Comparison of ENCODE assay signal across 9 mouse cellular contexts in the genomic region with DNA sequence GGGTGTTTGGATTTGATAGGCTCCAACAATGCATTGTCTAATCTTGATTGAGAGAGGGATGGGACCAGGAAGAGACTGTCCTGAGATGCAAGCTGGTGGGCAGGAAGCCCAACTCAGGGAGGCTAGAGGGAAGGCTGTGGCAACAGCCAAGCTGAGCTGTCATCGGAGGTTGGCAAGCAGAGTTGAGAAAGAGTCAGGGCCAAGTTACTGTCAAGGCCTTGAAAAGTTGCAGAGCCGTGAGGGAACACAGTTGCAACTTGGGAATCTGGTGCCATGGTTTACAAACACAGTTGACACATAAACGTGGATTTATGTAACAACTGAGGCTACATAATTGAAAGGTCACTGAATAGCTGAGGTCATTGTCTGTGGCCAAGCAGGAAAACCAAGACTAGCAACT.
DNase-seq lines count a peak whose midpoint lies in the region; ATAC-seq and TF ChIP-seq lines count a peak whose summit lies in the region.
"Had no signal": no experiment of that assay in that cellular context is flagged by ENCODE, and none has a peak within 500 bp of the region (broad histone marks: within the 10 kb centered on the region; RNA-seq: fewer than 3 reads in every experiment).

No protein-coding gene starts in this region.

- ATAC-seq in kidney, embryonic 16.5 days (ENCODE audit: low FRiP score, low TSS enrichment): no peak
- no peak for ATAC-seq in liver, embryonic 11.5 days (replicated peaks; ENCODE audit: low FRiP score)

- no peak overlapping the region for H3K4me3 ChIP-seq in kidney, adult 2 months (ENCODE audit: insufficient read depth, low read depth, low read length)
- H3K4me3 ChIP-seq in kidney, embryonic 16.5 days (ENCODE audit: low read length): no peak overlapping the region
- no peak overlapping the region for H3K4me3 ChIP-seq in heart, adult 2 months
- H3K4me3 ChIP-seq in liver, embryonic 11.5 days (ENCODE audit: low read depth, low read length): no peak overlapping the region

- no peak overlapping the region for H3K9ac ChIP-seq in kidney, embryonic 16.5 days (replicated peaks; ENCODE audit: low read length)
- H3K9ac ChIP-seq in heart, adult 2 months (ENCODE audit: low read depth, low read length): no peak overlapping the region
- H3K9ac ChIP-seq in liver, embryonic 11.5 days (ENCODE audit: low read depth, low read length): no peak overlapping the region
- H3K9ac ChIP-seq: liver, embryonic 14.5 days had no signal

- no peaks in the 10 kb centered on the region for H3K36me3 ChIP-seq in kidney, adult 2 months (ENCODE audit: control insufficient read depth, insufficient read depth, low read length)
- H3K36me3 ChIP-seq in kidney, embryonic 16.5 days (ENCODE audit: insufficient read depth, low read length): no peaks in the 10 kb centered on the region
- peaks cover 27% of the 10 kb centered on the region for H3K36me3 ChIP-seq in heart, adult 2 months (ENCODE audit: control insufficient read depth, insufficient read depth, low read length)
- H3K36me3 ChIP-seq in liver, embryonic 11.5 days (ENCODE audit: control insufficient read depth, insufficient read depth, low read length): no peaks in the 10 kb centered on the region

- no peak for TF ChIP-seq POLR2A in kidney, adult 2 months (IDR thresholded peaks at IDR 0.05; ENCODE audit: low read depth, low read length)
- TF ChIP-seq POLR2A in heart, adult 2 months (IDR thresholded peaks at IDR 0.05; ENCODE audit: insufficient read depth, low read depth, low read length): peak; percentile 45; the same call in 1 of the 2 replicates

- H3K9me3 ChIP-seq in kidney, embryonic 16.5 days (ENCODE audit: low read length): 0 out of 2 replicates have a peak, but pooled peaks cover 3% of the 10 kb centered on the region
- H3K9me3 ChIP-seq in liver, embryonic 11.5 days (ENCODE audit: control insufficient read depth, low read length): no peaks in the 10 kb centered on the region

- peak; percentile 99 for TF ChIP-seq EP300 in heart, adult 2 months (IDR thresholded peaks at IDR 0.05; ENCODE audit: insufficient read depth, low read depth, low read length)

- no peaks in the 10 kb centered on the region for H3K4me1 ChIP-seq in kidney, adult 2 months (ENCODE audit: control insufficient read depth, insufficient read depth, low read length)
- no peaks in the 10 kb centered on the region for H3K4me1 ChIP-seq in kidney, embryonic 16.5 days (ENCODE audit: insufficient read depth, low read length)
- H3K4me1 ChIP-seq in heart, adult 2 months (ENCODE audit: control insufficient read depth, insufficient read depth, low read length): peaks cover 12% of the 10 kb centered on the region
- H3K4me1 ChIP-seq in liver, embryonic 11.5 days (replicated peaks; ENCODE audit: control insufficient read depth, insufficient read depth, low read length): no peaks in the 10 kb centered on the region

- DNase-seq in kidney, adult 2 months: peak; percentile 31
- peak; percentile 88 for DNase-seq in adrenal gland, adult 8-10 months
- DNase-seq in heart, adult 2 months: peak; percentile 85 to 91
- DNase-seq in lung, postnatal 10 days: peak; percentile 89
- no peak for DNase-seq in layer of hippocampus, adult 9-11 months
- no peak for DNase-seq in liver, embryonic 11.5 days (ENCODE audit: low spot score)
- no peak for DNase-seq in layer of hippocampus, adult 18-20 months (ENCODE audit: low spot score in 2 of 2)

- no peak overlapping the region for H3K4me2 ChIP-seq in kidney, embryonic 16.5 days (replicated peaks; ENCODE audit: low read depth, low read length)
- no peak overlapping the region for H3K4me2 ChIP-seq in liver, embryonic 11.5 days

- intact Hi-C loops in heart, adult 2 months (cut with DNase I): no loop called here

- WGBS in kidney, adult 2 months: 73% methylated on average over 3 of the region's 3 CpGs
- 66% methylated on average over 3 of the region's 3 CpGs for WGBS in kidney, embryonic 16.5 days
- 11% methylated on average over 3 of the region's 3 CpGs for WGBS in heart, adult 2 months
- 66% methylated on average over 3 of the region's 3 CpGs for WGBS in liver, embryonic 11.5 days

- H3K27me3 ChIP-seq in kidney, adult 2 months (replicated peaks; ENCODE audit: control insufficient read depth, insufficient read depth, low read length): no peaks in the 10 kb centered on the region
- no peaks in the 10 kb centered on the region for H3K27me3 ChIP-seq in kidney, embryonic 16.5 days (ENCODE audit: insufficient read depth, low read length)
- no peaks in the 10 kb centered on the region for H3K27me3 ChIP-seq in heart, adult 2 months (ENCODE audit: control insufficient read depth, insufficient read depth, low read length)
- H3K27me3 ChIP-seq in liver, embryonic 11.5 days (replicated peaks; ENCODE audit: control insufficient read depth, insufficient read depth, low read length): no peaks in the 10 kb centered on the region

- no peaks in the 10 kb centered on the region for H3K79me2 ChIP-seq in heart, adult 2 months (replicated peaks; ENCODE audit: control insufficient read depth, insufficient read depth, low read length)

- H3K27ac ChIP-seq in kidney, adult 2 months (ENCODE audit: insufficient read depth, low read depth, low read length): no peak overlapping the region
- no peak overlapping the region for H3K27ac ChIP-seq in kidney, embryonic 16.5 days (ENCODE audit: low read length)
- peak overlapping the region; percentile 84 for H3K27ac ChIP-seq in heart, adult 2 months
- H3K27ac ChIP-seq in liver, embryonic 11.5 days (ENCODE audit: low read depth, low read length): no peak overlapping the region
- H3K27ac ChIP-seq: liver, embryonic 14.5 days had no signal

- TF ChIP-seq CTCF in kidney, adult 2 months (conservative IDR thresholded peaks at IDR 0.05; ENCODE audit: insufficient read depth, insufficient read length, low read depth, low read length): no peak
- no peak for TF ChIP-seq CTCF in heart, adult 2 months (IDR thresholded peaks at IDR 0.05)

Comparison
In these comparisons a context has a peak if more than half of its experiments do, and no peak if none do; other contexts are left out.
1. DNase-seq: peak in kidney, adult 2 months (single experiment), adrenal gland, adult 8-10 months (single experiment), heart, adult 2 months (2 of 2) and lung, postnatal 10 days (single experiment); none in layer of hippocampus, adult 9-11 months (single experiment), liver, embryonic 11.5 days (single experiment) and layer of hippocampus, adult 18-20 months (0 of 2).